Mouse (Mus musculus): ENCODE measurements at regions not wholly inside any gene's neighbourhood (a gene's known extent, or its start where the extent isn't known, plus 50 kb on each side); places are given as distances from the start of the nearest gene placed in this dataset.
"Not testable (repeated sequence)": the region's sequence is repeated elsewhere in the genome, so short reads cannot be mapped to it uniquely, and the experiment has no call there.

DNA sequence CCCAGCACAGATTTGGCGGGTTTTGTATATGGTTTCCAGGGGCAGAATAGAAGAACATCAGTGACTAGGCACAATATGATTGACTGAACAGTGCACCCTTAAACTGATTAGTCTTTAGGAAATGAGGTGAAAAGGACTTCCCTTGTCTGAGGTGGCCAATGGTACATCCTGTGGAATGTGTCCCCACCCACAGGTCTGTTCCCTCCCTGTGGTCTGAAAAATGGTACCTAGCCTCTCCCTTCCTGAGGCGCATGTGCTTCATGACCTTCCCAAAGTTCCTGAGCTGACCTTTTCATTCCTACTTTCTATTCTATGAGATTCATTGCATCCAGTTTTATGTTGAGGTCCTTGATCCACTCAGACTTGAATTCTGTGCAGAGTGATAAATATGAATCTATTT is 76.0 kb downstream of the Zfp97 start:
- H3K27ac ChIP-seq; H3K4me3 ChIP-seq; intact Hi-C loops (cut with DNase I); DNase-seq (ENCODE audit: extremely low spot score in 1 of 2, low spot score in 2 of 2): not testable (repeated sequence)

DNA sequence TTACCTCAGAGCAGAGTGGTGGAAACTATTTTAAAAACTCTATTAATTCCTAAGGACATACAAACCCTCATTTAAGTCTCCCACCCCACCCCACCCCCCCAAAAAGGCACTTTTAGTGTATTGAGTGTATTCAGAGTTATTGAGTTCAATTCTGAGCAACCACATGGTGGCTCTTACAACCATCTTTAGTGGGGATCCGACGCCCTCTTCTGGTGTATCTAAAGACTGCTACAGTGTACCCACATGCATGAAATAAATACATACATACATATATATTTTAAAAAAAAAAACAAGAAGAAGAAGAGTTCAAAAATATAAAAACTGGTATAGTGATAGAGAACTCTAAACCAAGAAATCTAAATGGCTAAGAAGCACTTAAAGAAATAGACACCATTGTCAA is 107.9 kb downstream of the Zfp97 start:
- intact Hi-C loops (cut with DNase I) = no loop called here
- TF ChIP-seq CTCF (IDR thresholded peaks at IDR 0.05) = no peak
- no peak overlapping the region for H3K27ac ChIP-seq
- no peak for DNase-seq (ENCODE audit: extremely low spot score in 1 of 2, low spot score in 2 of 2)
- H3K4me3 ChIP-seq = no peak overlapping the region

DNA sequence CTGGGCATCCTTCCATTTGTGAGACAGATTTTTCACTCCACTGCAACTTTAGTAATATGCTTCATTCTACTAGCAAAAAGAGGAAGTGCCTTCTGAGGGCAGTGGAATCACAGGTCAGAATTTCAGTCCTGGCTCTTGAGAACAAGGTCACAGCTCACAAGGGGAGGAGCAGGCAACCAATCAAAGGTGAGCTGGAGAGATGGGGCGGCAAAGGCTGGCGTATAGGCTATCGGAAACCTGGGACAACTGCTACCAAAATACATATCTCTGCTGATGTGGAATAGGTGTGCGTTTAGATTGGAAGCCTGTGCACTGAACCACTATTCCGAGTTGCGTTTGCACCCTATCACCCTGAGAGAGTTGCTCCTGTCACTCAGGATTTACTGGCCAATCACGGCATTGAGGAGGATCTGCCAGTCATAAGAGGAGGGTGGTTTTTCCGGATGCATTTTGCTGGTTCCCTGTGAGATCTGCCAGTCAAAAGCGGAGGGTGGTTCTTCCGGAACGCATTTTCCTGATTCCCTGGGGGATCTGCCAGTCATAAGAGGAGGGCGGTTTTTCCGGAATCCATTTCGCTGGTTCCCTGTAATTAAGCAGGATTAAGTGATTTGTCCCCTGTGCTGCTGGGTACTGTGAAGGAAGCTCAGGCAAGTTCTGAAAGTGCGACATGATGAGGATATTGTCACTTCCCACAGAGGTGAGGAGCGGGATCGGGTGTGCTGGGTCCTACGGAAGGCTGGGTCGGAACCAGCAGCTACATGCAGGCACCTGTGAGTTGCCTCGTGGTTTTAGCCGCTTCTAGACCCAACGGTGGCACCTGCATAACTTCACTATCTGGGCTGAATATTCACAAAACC is 113.3 kb downstream of the Zfp97 start:
- intact Hi-C loops (cut with DNase I) = loop anchor here (5.0 kb wide), 2 partner anchors 63 to 138 kb away; partner anchors contain the start of gene Riok2
- peak; percentile 84 to 90 for DNase-seq (ENCODE audit: extremely low spot score in 1 of 2, low spot score in 2 of 2)

DNA sequence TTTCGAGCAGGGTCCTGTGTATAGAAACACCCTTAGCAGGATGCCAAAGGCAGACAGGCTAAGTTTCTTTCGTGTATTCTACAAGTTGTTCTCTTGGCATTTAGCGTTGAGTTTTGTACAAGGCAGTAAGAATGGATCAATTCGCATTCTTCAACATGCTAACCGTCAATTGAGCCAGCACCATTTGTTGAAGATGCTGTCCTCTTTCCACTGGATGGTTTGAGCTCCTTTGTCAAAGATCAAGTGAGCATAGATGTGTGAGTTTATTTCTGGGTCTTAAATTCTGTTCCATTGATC is 113.9 kb downstream of the Zfp97 start:
- Histone ChIP-seq H3K27ac (peak overlapping the region; percentile 63; the same call in 1 of the 2 replicates), H3K4me3 (peak overlapping the region; percentile 58)
- intact Hi-C loops (cut with DNase I); DNase-seq (ENCODE audit: extremely low spot score in 1 of 2, low spot score in 2 of 2): not testable (repeated sequence)

More for the DNA sequence above, 113.3 kb downstream of the Zfp97 start:
- Histone ChIP-seq H3K4me3 (peak overlapping the region; percentile 58), H3K27ac (peak overlapping the region; percentile 89)

Data from left cerebral cortex, adult 2 months (tissue).